Mouse (Mus musculus) liver, embryonic 14.5 days (tissue): ENCODE measurements at regions not wholly inside any gene's neighbourhood (a gene's known extent, or its start where the extent isn't known, plus 50 kb on each side); places are given as distances from the start of the nearest gene placed in this dataset.

Experiments
- CTCF ChIP-seq: IDR thresholded peaks from 2 replicates; pipeline ENCODE4 v1.5.1; 2016; ENCODE audit warnings: antibody characterized with exemption, low read depth, control low read depth
- EP300 ChIP-seq: IDR thresholded peaks from 2 replicates; pipeline ENCODE4 v1.6.1; 2016; ENCODE audit warnings: antibody characterized with exemption, low read depth

DNA sequence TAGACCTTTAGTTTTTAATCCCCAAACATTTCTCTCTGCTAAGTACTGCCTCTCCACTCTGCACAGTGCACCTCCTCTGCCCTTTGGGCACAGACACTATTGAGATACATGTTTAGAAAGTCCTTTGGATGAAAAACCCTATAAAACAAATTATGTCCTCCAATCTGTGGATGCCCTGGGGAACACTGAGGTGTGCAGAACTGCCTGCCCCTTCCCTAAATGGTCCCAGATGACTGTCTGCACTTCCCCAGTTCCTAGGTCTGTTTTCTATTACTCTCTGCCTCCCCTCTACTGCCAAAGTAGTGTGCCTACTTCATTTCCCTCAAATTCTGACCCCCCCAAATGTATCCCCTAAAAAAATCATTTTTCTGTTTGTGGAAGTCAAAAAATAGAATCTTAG is 209.5 kb upstream of the Veph1 start:
- TF ChIP-seq CTCF (no peak), EP300 (no peak)
